Mouse (Mus musculus): ENCODE data around the gene Rabggta. TPM values are rescaled to one million over a fixed set of nuclear protein-coding genes. Genes with fewer than 3 reads are reported as not detected.

The Rabggta gene
- 9.4 TPM for polyA plus RNA-seq (2015; fragmentation: Illumina TruSeq; extraction: RNeasy Lipid Tissue Mini Kit (QIAGEN cat#74804); ENCODE audit: insufficient read depth, low read depth, low replicate concordance)

GRCm38 (mm10) chr14:55721700-55722437 is at the start of gene Rabggta:
Gene Rabggta, minus strand, starts transcription at chr14:55722263.

DNA sequence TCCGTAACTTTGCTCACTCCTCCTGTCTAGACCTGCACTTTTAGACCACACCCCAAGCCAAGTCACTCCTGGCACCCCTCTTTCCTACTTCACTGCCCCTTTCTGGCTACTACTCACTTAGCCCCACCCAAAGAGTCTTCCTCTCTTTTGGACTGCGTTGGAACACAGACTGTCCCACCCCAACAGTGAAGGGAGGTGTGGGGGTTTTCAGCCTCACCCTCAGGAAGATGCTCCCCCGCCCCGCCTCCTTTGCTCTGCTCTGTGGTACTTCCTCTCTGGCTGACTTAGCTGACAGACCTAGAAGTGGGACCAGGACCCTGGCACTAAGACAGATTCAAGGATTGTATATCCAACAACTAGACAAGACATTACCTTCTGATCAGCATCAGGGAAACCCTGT is 43.6 kb upstream of the Rabggta start, which contains the start of gene Ltb4r1:
Gene Ltb4r1 (plus strand): TSS at position 267 of the 400 bp plus-strand sequence.

DNA sequence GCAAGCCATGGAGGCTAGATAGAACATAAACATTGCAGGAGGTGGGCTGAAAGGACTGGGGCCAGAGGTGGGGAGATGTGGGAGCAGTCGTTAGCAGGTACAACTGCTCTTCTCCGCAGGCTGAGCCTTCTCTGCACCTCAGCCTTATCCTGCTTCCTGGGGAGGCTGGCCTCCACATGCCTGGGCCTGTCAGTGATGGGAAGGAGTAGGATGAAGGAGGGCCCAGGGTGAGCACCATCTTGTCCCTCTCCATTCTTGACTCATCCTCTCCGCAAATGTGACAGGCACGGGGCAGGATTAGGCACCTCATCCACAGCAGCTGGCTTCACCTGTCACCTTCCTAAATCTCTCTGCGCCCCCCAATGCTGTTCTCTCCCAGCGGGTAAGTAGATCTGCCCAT is 39.1 kb upstream of the Rabggta start, which contains the start of gene Ltb4r2:
Gene Ltb4r2 (plus strand): TSS at position 266 of the 400 bp plus-strand sequence.

GRCm38 (mm10) chr14:55758363-55758784 is 36.3 kb upstream of the Rabggta start, which contains the start of gene Cideb:
Gene Cideb, minus strand, starts transcription at chr14:55758458.

DNA sequence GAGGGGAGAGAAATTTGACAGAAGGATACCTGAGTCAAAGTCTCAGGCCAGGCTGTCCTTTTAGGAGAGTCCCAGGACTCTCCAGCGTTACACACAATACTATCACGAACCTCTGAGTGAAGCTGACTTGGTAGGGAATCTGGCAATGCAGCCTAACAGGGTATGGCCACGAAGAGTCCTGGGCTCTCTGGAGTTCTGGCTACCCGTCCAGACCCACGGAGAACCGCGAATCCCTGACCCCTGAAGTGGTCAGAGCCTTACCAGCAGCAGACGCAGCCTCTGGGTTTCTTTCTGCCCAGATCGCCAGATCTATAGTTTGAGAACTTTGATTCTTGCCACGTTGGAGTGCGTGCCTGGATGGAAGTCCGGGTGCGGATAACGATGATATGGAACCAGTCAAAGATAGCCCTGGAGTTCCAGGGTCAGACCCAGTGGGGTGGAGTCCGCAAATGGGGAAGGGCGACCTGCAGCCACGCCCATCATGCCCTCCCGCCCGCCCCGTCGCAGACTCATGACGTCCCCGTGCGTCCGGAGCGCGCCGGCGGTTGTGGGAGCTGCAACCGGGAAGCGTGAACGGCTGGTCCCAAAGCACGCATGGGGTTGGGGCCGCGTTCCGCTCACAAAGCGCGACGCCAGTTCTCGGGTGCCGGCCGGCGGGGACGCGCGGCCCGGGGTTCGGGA is 23.3 kb upstream of the Rabggta start, which contains the start of the genes Dhrs1 and Nop9:
Gene Dhrs1 (minus strand): TSS at position 511 of the 681 bp plus-strand sequence.
Gene Nop9 (plus strand): TSS at position 514 of the 681 bp plus-strand sequence.

GRCm38 (mm10) chr14:55713729-55714122 is 8.3 kb downstream of the Rabggta start, which contains the start of gene Tgm1:
Gene Tgm1, minus strand, starts transcription at chr14:55713926.

GRCm38 (mm10) chr14:55681160-55682117 is 40.6 kb downstream of the Rabggta start, which contains the start of gene Tinf2:
Gene Tinf2, minus strand, starts transcription at chr14:55681820.

GRCm38 (mm10) chr14:55671833-55672740 is 50.0 kb downstream of the Rabggta start, which contains the start of the genes Gmpr2 and Nedd8:
Gene Gmpr2, plus strand, starts transcription at chr14:55671941.
Gene Nedd8, minus strand, starts transcription at chr14:55672124.

Other genes with a start within 250 kb of the Rabggta start
- gene Dhrs4, start 243.5 kb downstream of the Rabggta start, polyA plus RNA-seq (2015; fragmentation: Illumina TruSeq; extraction: RNeasy Lipid Tissue Mini Kit (QIAGEN cat#74804); ENCODE audit: insufficient read depth, low read depth, low replicate concordance) = 17.0 TPM
- gene Carmil3, start 231.6 kb downstream of the Rabggta start, polyA plus RNA-seq (2015; fragmentation: Illumina TruSeq; extraction: RNeasy Lipid Tissue Mini Kit (QIAGEN cat#74804); ENCODE audit: insufficient read depth, low read depth, low replicate concordance) = 11.7 TPM
- gene Cpne6, start 211.8 kb downstream of the Rabggta start, polyA plus RNA-seq (2015; fragmentation: Illumina TruSeq; extraction: RNeasy Lipid Tissue Mini Kit (QIAGEN cat#74804); ENCODE audit: insufficient read depth, low read depth, low replicate concordance) = not detected
- not detected for gene Nrl, start 197.3 kb downstream of the Rabggta start, polyA plus RNA-seq (2015; fragmentation: Illumina TruSeq; extraction: RNeasy Lipid Tissue Mini Kit (QIAGEN cat#74804); ENCODE audit: insufficient read depth, low read depth, low replicate concordance)
- 29.0 TPM for gene Pck2, start 182.0 kb downstream of the Rabggta start, polyA plus RNA-seq (2015; fragmentation: Illumina TruSeq; extraction: RNeasy Lipid Tissue Mini Kit (QIAGEN cat#74804); ENCODE audit: insufficient read depth, low read depth, low replicate concordance)
- gene Dcaf11, start 162.3 kb downstream of the Rabggta start, polyA plus RNA-seq (2015; fragmentation: Illumina TruSeq; extraction: RNeasy Lipid Tissue Mini Kit (QIAGEN cat#74804); ENCODE audit: insufficient read depth, low read depth, low replicate concordance) = 38.9 TPM
- not detected for gene A730061H03Rik, start 161.9 kb downstream of the Rabggta start, polyA plus RNA-seq (2015; fragmentation: Illumina TruSeq; extraction: RNeasy Lipid Tissue Mini Kit (QIAGEN cat#74804); ENCODE audit: insufficient read depth, low read depth, low replicate concordance)
- not detected for gene Fitm1, start 146.6 kb downstream of the Rabggta start, polyA plus RNA-seq (2015; fragmentation: Illumina TruSeq; extraction: RNeasy Lipid Tissue Mini Kit (QIAGEN cat#74804); ENCODE audit: insufficient read depth, low read depth, low replicate concordance)
- gene Psme1, start 144.1 kb downstream of the Rabggta start, polyA plus RNA-seq (2015; fragmentation: Illumina TruSeq; extraction: RNeasy Lipid Tissue Mini Kit (QIAGEN cat#74804); ENCODE audit: insufficient read depth, low read depth, low replicate concordance) = 38.5 TPM
- 11.7 TPM for gene Emc9, start 137.0 kb downstream of the Rabggta start, polyA plus RNA-seq (2015; fragmentation: Illumina TruSeq; extraction: RNeasy Lipid Tissue Mini Kit (QIAGEN cat#74804); ENCODE audit: insufficient read depth, low read depth, low replicate concordance)
- 49.1 TPM for gene Psme2, start 131.2 kb downstream of the Rabggta start, polyA plus RNA-seq (2015; fragmentation: Illumina TruSeq; extraction: RNeasy Lipid Tissue Mini Kit (QIAGEN cat#74804); ENCODE audit: insufficient read depth, low read depth, low replicate concordance)
- gene Rnf31, start 130.6 kb downstream of the Rabggta start, polyA plus RNA-seq (2015; fragmentation: Illumina TruSeq; extraction: RNeasy Lipid Tissue Mini Kit (QIAGEN cat#74804); ENCODE audit: insufficient read depth, low read depth, low replicate concordance) = 14.7 TPM
- 11.2 TPM for gene Irf9, start 118.7 kb downstream of the Rabggta start, polyA plus RNA-seq (2015; fragmentation: Illumina TruSeq; extraction: RNeasy Lipid Tissue Mini Kit (QIAGEN cat#74804); ENCODE audit: insufficient read depth, low read depth, low replicate concordance)
- gene Rec8, start 104.2 kb downstream of the Rabggta start, polyA plus RNA-seq (2015; fragmentation: Illumina TruSeq; extraction: RNeasy Lipid Tissue Mini Kit (QIAGEN cat#74804); ENCODE audit: insufficient read depth, low read depth, low replicate concordance) = 9.7 TPM
- gene Ipo4, start 86.3 kb downstream of the Rabggta start, polyA plus RNA-seq (2015; fragmentation: Illumina TruSeq; extraction: RNeasy Lipid Tissue Mini Kit (QIAGEN cat#74804); ENCODE audit: insufficient read depth, low read depth, low replicate concordance) = 49.8 TPM
- 1.6 TPM for gene Gm49378, start 84.4 kb downstream of the Rabggta start, polyA plus RNA-seq (2015; fragmentation: Illumina TruSeq; extraction: RNeasy Lipid Tissue Mini Kit (QIAGEN cat#74804); ENCODE audit: insufficient read depth, low read depth, low replicate concordance)
- 17.3 TPM for gene Tm9sf1, start 78.5 kb downstream of the Rabggta start, polyA plus RNA-seq (2015; fragmentation: Illumina TruSeq; extraction: RNeasy Lipid Tissue Mini Kit (QIAGEN cat#74804); ENCODE audit: insufficient read depth, low read depth, low replicate concordance)
- gene Tssk4, start 72.1 kb downstream of the Rabggta start, polyA plus RNA-seq (2015; fragmentation: Illumina TruSeq; extraction: RNeasy Lipid Tissue Mini Kit (QIAGEN cat#74804); ENCODE audit: insufficient read depth, low read depth, low replicate concordance) = 0.59 TPM
- gene Mdp1, start 61.8 kb downstream of the Rabggta start, polyA plus RNA-seq (2015; fragmentation: Illumina TruSeq; extraction: RNeasy Lipid Tissue Mini Kit (QIAGEN cat#74804); ENCODE audit: insufficient read depth, low read depth, low replicate concordance) = 8.9 TPM
- 5.6 TPM for gene Gmpr2, start 50.3 kb downstream of the Rabggta start, polyA plus RNA-seq (2015; fragmentation: Illumina TruSeq; extraction: RNeasy Lipid Tissue Mini Kit (QIAGEN cat#74804); ENCODE audit: insufficient read depth, low read depth, low replicate concordance)
- 60.9 TPM for gene Nedd8, start 50.1 kb downstream of the Rabggta start, polyA plus RNA-seq (2015; fragmentation: Illumina TruSeq; extraction: RNeasy Lipid Tissue Mini Kit (QIAGEN cat#74804); ENCODE audit: insufficient read depth, low read depth, low replicate concordance)
- 5.5 TPM for gene Tinf2, start 40.4 kb downstream of the Rabggta start, polyA plus RNA-seq (2015; fragmentation: Illumina TruSeq; extraction: RNeasy Lipid Tissue Mini Kit (QIAGEN cat#74804); ENCODE audit: insufficient read depth, low read depth, low replicate concordance)
- gene Tgm1, start 8.3 kb downstream of the Rabggta start, polyA plus RNA-seq (2015; fragmentation: Illumina TruSeq; extraction: RNeasy Lipid Tissue Mini Kit (QIAGEN cat#74804); ENCODE audit: insufficient read depth, low read depth, low replicate concordance) = 0.30 TPM
- 28.8 TPM for gene Dhrs1, start 23.4 kb upstream of the Rabggta start, polyA plus RNA-seq (2015; fragmentation: Illumina TruSeq; extraction: RNeasy Lipid Tissue Mini Kit (QIAGEN cat#74804); ENCODE audit: insufficient read depth, low read depth, low replicate concordance)
- 2.8 TPM for gene Nop9, start 23.4 kb upstream of the Rabggta start, polyA plus RNA-seq (2015; fragmentation: Illumina TruSeq; extraction: RNeasy Lipid Tissue Mini Kit (QIAGEN cat#74804); ENCODE audit: insufficient read depth, low read depth, low replicate concordance)
- not detected for gene Cideb, start 36.2 kb upstream of the Rabggta start, polyA plus RNA-seq (2015; fragmentation: Illumina TruSeq; extraction: RNeasy Lipid Tissue Mini Kit (QIAGEN cat#74804); ENCODE audit: insufficient read depth, low read depth, low replicate concordance)
- not detected for gene Ltb4r2, start 39.2 kb upstream of the Rabggta start, polyA plus RNA-seq (2015; fragmentation: Illumina TruSeq; extraction: RNeasy Lipid Tissue Mini Kit (QIAGEN cat#74804); ENCODE audit: insufficient read depth, low read depth, low replicate concordance)
- not detected for gene Ltb4r1, start 43.7 kb upstream of the Rabggta start, polyA plus RNA-seq (2015; fragmentation: Illumina TruSeq; extraction: RNeasy Lipid Tissue Mini Kit (QIAGEN cat#74804); ENCODE audit: insufficient read depth, low read depth, low replicate concordance)
- 14.4 TPM for gene Adcy4, start 61.8 kb upstream of the Rabggta start, polyA plus RNA-seq (2015; fragmentation: Illumina TruSeq; extraction: RNeasy Lipid Tissue Mini Kit (QIAGEN cat#74804); ENCODE audit: insufficient read depth, low read depth, low replicate concordance)
- 2.2 TPM for gene Ripk3, start 66.6 kb upstream of the Rabggta start, polyA plus RNA-seq (2015; fragmentation: Illumina TruSeq; extraction: RNeasy Lipid Tissue Mini Kit (QIAGEN cat#74804); ENCODE audit: insufficient read depth, low read depth, low replicate concordance)
- 5.5 TPM for gene Nfatc4, start 100.9 kb upstream of the Rabggta start, polyA plus RNA-seq (2015; fragmentation: Illumina TruSeq; extraction: RNeasy Lipid Tissue Mini Kit (QIAGEN cat#74804); ENCODE audit: insufficient read depth, low read depth, low replicate concordance)
- gene Nynrin, start 131.7 kb upstream of the Rabggta start, polyA plus RNA-seq (2015; fragmentation: Illumina TruSeq; extraction: RNeasy Lipid Tissue Mini Kit (QIAGEN cat#74804); ENCODE audit: insufficient read depth, low read depth, low replicate concordance) = 2.1 TPM
- gene Cbln3, start 162.1 kb upstream of the Rabggta start, polyA plus RNA-seq (2015; fragmentation: Illumina TruSeq; extraction: RNeasy Lipid Tissue Mini Kit (QIAGEN cat#74804); ENCODE audit: insufficient read depth, low read depth, low replicate concordance) = not detected
- gene Khnyn, start 162.7 kb upstream of the Rabggta start, polyA plus RNA-seq (2015; fragmentation: Illumina TruSeq; extraction: RNeasy Lipid Tissue Mini Kit (QIAGEN cat#74804); ENCODE audit: insufficient read depth, low read depth, low replicate concordance) = 5.2 TPM
- 11.8 TPM for gene Sdr39u1, start 178.0 kb upstream of the Rabggta start, polyA plus RNA-seq (2015; fragmentation: Illumina TruSeq; extraction: RNeasy Lipid Tissue Mini Kit (QIAGEN cat#74804); ENCODE audit: insufficient read depth, low read depth, low replicate concordance)
- 2.5 TPM for gene Cma1, start 222.4 kb upstream of the Rabggta start, polyA plus RNA-seq (2015; fragmentation: Illumina TruSeq; extraction: RNeasy Lipid Tissue Mini Kit (QIAGEN cat#74804); ENCODE audit: insufficient read depth, low read depth, low replicate concordance)
- gene Cma2, start 228.7 kb upstream of the Rabggta start, polyA plus RNA-seq (2015; fragmentation: Illumina TruSeq; extraction: RNeasy Lipid Tissue Mini Kit (QIAGEN cat#74804); ENCODE audit: insufficient read depth, low read depth, low replicate concordance) = not detected

All from pancreas, adult 10 weeks (tissue).